Mouse (Mus musculus) lung, postnatal 0 days (tissue): ENCODE measurements around the gene Mad2l1bp.

Experiments
- CTCF ChIP-seq: IDR thresholded peaks from 2 replicates; pipeline ENCODE4 v1.5.1; 2016; ENCODE audit warnings: antibody characterized with exemption, mild to moderate bottlenecking
- EP300 ChIP-seq: IDR thresholded peaks from 2 replicates; pipeline ENCODE4 v1.6.1; 2016; ENCODE audit warnings: antibody characterized with exemption, mild to moderate bottlenecking, control low read depth

- TF ChIP-seq EP300 (no peak), CTCF (no peak)
These were observed 30.6 kb downstream of the Mad2l1bp start for GRCm38 (mm10) chr17:46122791-46123190.
